In genomic region chr9:107633091-107633660, GRCm38 (mm10) we compare ENCODE assay signal across 8 mouse cellular contexts. TPM values are rescaled to one million over a fixed set of nuclear protein-coding genes. Genes with fewer than 3 reads are reported as not detected.
DNase-seq lines count a peak whose midpoint lies in the region; ATAC-seq and TF ChIP-seq lines count a peak whose summit lies in the region.

No protein-coding gene starts in this region.

- no peaks in the 10 kb centered on the region for H3K27me3 ChIP-seq in heart, embryonic 12.5 days (replicated peaks)
- H3K27me3 ChIP-seq in kidney, embryonic 16.5 days (ENCODE audit: insufficient read depth, low read length): no peaks in the 10 kb centered on the region
- H3K27me3 ChIP-seq in liver, embryonic 13.5 days: no peaks in the 10 kb centered on the region
- H3K27me3 ChIP-seq in myocyte (ENCODE audit: control insufficient read depth, insufficient read depth, insufficient read length): no peaks in the 10 kb centered on the region
- no peaks in the 10 kb centered on the region for H3K27me3 ChIP-seq in stomach, embryonic 14.5 days (ENCODE audit: control insufficient read depth, insufficient read depth, low read length)

- H3ac ChIP-seq in myocyte (ENCODE audit: control insufficient read depth, insufficient read length): peak overlapping the region; percentile 81

- peaks cover 66% of the 10 kb centered on the region for H3K4me1 ChIP-seq in heart, embryonic 12.5 days (replicated peaks)
- H3K4me1 ChIP-seq in kidney, embryonic 16.5 days (ENCODE audit: insufficient read depth, low read length): peaks cover 66% of the 10 kb centered on the region
- peaks cover 83% of the 10 kb centered on the region for H3K4me1 ChIP-seq in liver, embryonic 13.5 days (replicated peaks)
- H3K4me1 ChIP-seq in stomach, embryonic 14.5 days (ENCODE audit: control insufficient read depth, insufficient read depth, low read length): peaks cover 52% of the 10 kb centered on the region

- H3K9me3 ChIP-seq in heart, embryonic 12.5 days (replicated peaks): no peaks in the 10 kb centered on the region
- no peaks in the 10 kb centered on the region for H3K9me3 ChIP-seq in kidney, embryonic 16.5 days (ENCODE audit: low read length)
- H3K9me3 ChIP-seq in liver, embryonic 13.5 days (replicated peaks): no peaks in the 10 kb centered on the region
- no peaks in the 10 kb centered on the region for H3K9me3 ChIP-seq in stomach, embryonic 14.5 days (ENCODE audit: control insufficient read depth, low read depth, low read length)

- H3K9ac ChIP-seq in heart, embryonic 12.5 days: peak overlapping the region; percentile 96
- H3K9ac ChIP-seq in kidney, embryonic 16.5 days (replicated peaks; ENCODE audit: low read length): peak overlapping the region; percentile 94
- peak overlapping the region; percentile 97 for H3K9ac ChIP-seq in liver, embryonic 13.5 days
- peak overlapping the region; percentile 89 for H3K9ac ChIP-seq in stomach, embryonic 14.5 days (replicated peaks; ENCODE audit: low read depth, low read length)

- DNase-seq in B cell, adult 2 months: peak; percentile 87 to 88
- peak; percentile 82 for DNase-seq in adrenal gland, postnatal 25 days
- peak; percentile 71 for DNase-seq in liver, embryonic 13.5 days

- H3K79me2 ChIP-seq in myocyte (ENCODE audit: control insufficient read depth, insufficient read depth): peaks cover 68% of the 10 kb centered on the region

- H3K36me3 ChIP-seq in heart, embryonic 12.5 days: peaks cover 16% of the 10 kb centered on the region; the same call in 1 of the 2 replicates
- H3K36me3 ChIP-seq in kidney, embryonic 16.5 days (ENCODE audit: insufficient read depth, low read length): 0 out of 2 replicates have a peak, but pooled peaks cover 3% of the 10 kb centered on the region
- H3K36me3 ChIP-seq in liver, embryonic 13.5 days: peaks cover 30% of the 10 kb centered on the region
- no peaks in the 10 kb centered on the region for H3K36me3 ChIP-seq in myocyte (ENCODE audit: control insufficient read depth, insufficient read depth)
- H3K36me3 ChIP-seq in stomach, embryonic 14.5 days (ENCODE audit: control insufficient read depth, insufficient read depth, low read length): peaks cover 3% of the 10 kb centered on the region; the same call in 1 of the 2 replicates

- TF ChIP-seq POLR2A in myocyte (IDR thresholded peaks at IDR 0.05; ENCODE audit: insufficient read length, low read depth): peak; percentile 97

- H3K4me3 ChIP-seq in heart, embryonic 12.5 days: peak overlapping the region; percentile 86
- peak overlapping the region; percentile 94 for H3K4me3 ChIP-seq in kidney, embryonic 16.5 days (ENCODE audit: low read length)
- peak overlapping the region; percentile 86 for H3K4me3 ChIP-seq in liver, embryonic 13.5 days (replicated peaks)
- H3K4me3 ChIP-seq in myocyte: peak overlapping the region; percentile 97
- H3K4me3 ChIP-seq in stomach, embryonic 14.5 days (ENCODE audit: low read depth, low read length): peak overlapping the region; percentile 85

- peak; percentile 57 for ATAC-seq in erythroblast, adult 5-6 weeks (replicated peaks; ENCODE audit: low FRiP score, poor library complexity, severe bottlenecking)
- ATAC-seq in heart, embryonic 12.5 days (ENCODE audit: insufficient number of reproducible peaks, low FRiP score): peak; percentile 64
- ATAC-seq in kidney, embryonic 16.5 days (ENCODE audit: low FRiP score, low TSS enrichment): peak; percentile 40; the same call in 1 of the 2 replicates
- ATAC-seq in liver, embryonic 13.5 days (ENCODE audit: low read depth): peak; percentile 41
- ATAC-seq in stomach, embryonic 14.5 days (ENCODE audit: insufficient number of reproducible peaks, insufficient read depth, low FRiP score, low read depth): peak; percentile 35; the same call in 1 of the 2 replicates

- peak overlapping the region; percentile 90 for H3K27ac ChIP-seq in heart, embryonic 12.5 days (ENCODE audit: poor library complexity, severe bottlenecking)
- H3K27ac ChIP-seq in kidney, embryonic 16.5 days (ENCODE audit: low read length): peak overlapping the region; percentile 94
- peak overlapping the region; percentile 94 for H3K27ac ChIP-seq in liver, embryonic 13.5 days
- peak overlapping the region; percentile 95 for H3K27ac ChIP-seq in stomach, embryonic 14.5 days (ENCODE audit: low read length)

- peak overlapping the region; percentile 99 for H3K4me2 ChIP-seq in heart, embryonic 12.5 days
- peak overlapping the region; percentile 98 for H3K4me2 ChIP-seq in kidney, embryonic 16.5 days (replicated peaks; ENCODE audit: low read depth, low read length)
- H3K4me2 ChIP-seq in liver, embryonic 13.5 days: peak overlapping the region; percentile 100
- peak overlapping the region; percentile 100 for H3K4me2 ChIP-seq in myocyte (ENCODE audit: low read depth)
- H3K4me2 ChIP-seq in stomach, embryonic 14.5 days (replicated peaks; ENCODE audit: low read depth, low read length): peak overlapping the region; percentile 95

- WGBS in heart, embryonic 12.5 days: 1% methylated on average over 33 of the region's 33 CpGs
- under 1% methylated on average over 33 of the region's 33 CpGs for WGBS in kidney, embryonic 16.5 days
- under 1% methylated on average over 33 of the region's 33 CpGs for WGBS in liver, embryonic 13.5 days (ENCODE audit: insufficient replicate concordance)
- under 1% methylated on average over 32 of the region's 33 CpGs for WGBS in stomach, embryonic 14.5 days

TF ChIP-seq in myocyte, 11 proteins besides CTCF, POLR2A, EP300 and RAD21 (continues in another document):
- TF ChIP-seq MYOD1 (IDR thresholded peaks at IDR 0.05; ENCODE audit: control insufficient read depth in 1 of 3, insufficient read length in 2 of 3, low read depth in 2 of 3): peak in 1 of 3 experiments; percentile 56
- peak in 1 of 3 experiments; percentile 30 for TF ChIP-seq MYOG (IDR thresholded peaks at IDR 0.05; ENCODE audit: control insufficient read depth in 1 of 3, insufficient read depth in 1 of 3, insufficient read length in 2 of 3, low read depth in 2 of 3)
- TF ChIP-seq POLR2AphosphoS2 (IDR thresholded peaks at IDR 0.05; ENCODE audit: insufficient read length, low read depth): peak; percentile 96
- TF ChIP-seq MAX (IDR thresholded peaks at IDR 0.05; ENCODE audit: low read depth): no peak
- no peak for TF ChIP-seq SRF (IDR thresholded peaks at IDR 0.05; ENCODE audit: control insufficient read depth, insufficient read length, low read depth)

RNA-seq across cellular contexts. Expression of gene Gnai2, which starts 2.0 kb away (rescaled TPM):
- total RNA-seq in adrenal gland, postnatal 25 days (2021): 202 and 238 TPM in 2 replicates
- 183 and 189 TPM in 2 replicates for total RNA-seq in erythroblast, adult 5-6 weeks (2015; ENCODE audit: low replicate concordance)
- total RNA-seq in erythroblast, adult 5-6 weeks (2017; ENCODE audit: low replicate concordance): 162 and 183 TPM in 2 replicates
- polyA plus RNA-seq in heart, embryonic 12.5 days (2016; fragmentation: Nextera tagmentation; extraction: Ambion mirVana): 404 and 442 TPM in 2 replicates
- polyA plus RNA-seq in kidney, embryonic 16.5 days (2015; fragmentation: Nextera tagmentation; extraction: Ambion mirVana): 447 and 455 TPM in 2 replicates
- 144 and 163 TPM in 2 replicates for polyA plus RNA-seq in liver, embryonic 13.5 days (2015; fragmentation: Nextera tagmentation; extraction: Ambion mirVana)
- 499 TPM for polyA plus RNA-seq in myocyte (2012; fragmentation: generic; extraction: Trizol)
- polyA plus RNA-seq in stomach, embryonic 14.5 days (2014; fragmentation: Nextera tagmentation; extraction: Ambion mirVana): 359 TPM in 2 replicates

RNA-seq across cellular contexts. Expression of gene Sema3b, which starts 24.1 kb away (rescaled TPM):
- 5.1 and 8.4 TPM in 2 replicates for total RNA-seq in adrenal gland, postnatal 25 days (2021)
- total RNA-seq in erythroblast, adult 5-6 weeks (2015; ENCODE audit: low replicate concordance): not detected in 2 replicates
- total RNA-seq in erythroblast, adult 5-6 weeks (2017; ENCODE audit: low replicate concordance): not detected in 2 replicates
- polyA plus RNA-seq in heart, embryonic 12.5 days (2016; fragmentation: Nextera tagmentation; extraction: Ambion mirVana): 10.7 and 11.2 TPM in 2 replicates
- 31.3 TPM in 2 replicates for polyA plus RNA-seq in kidney, embryonic 16.5 days (2015; fragmentation: Nextera tagmentation; extraction: Ambion mirVana)
- polyA plus RNA-seq in liver, embryonic 13.5 days (2015; fragmentation: Nextera tagmentation; extraction: Ambion mirVana): 0.22 and 0.34 TPM in 2 replicates
- polyA plus RNA-seq in myocyte (2012; fragmentation: generic; extraction: Trizol): 59.9 TPM
- polyA plus RNA-seq in stomach, embryonic 14.5 days (2014; fragmentation: Nextera tagmentation; extraction: Ambion mirVana): 6.1 and 7.9 TPM in 2 replicates

RNA-seq across cellular contexts. Expression of gene Slc38a3, which starts 36.2 kb away (rescaled TPM):
- total RNA-seq in adrenal gland, postnatal 25 days (2021): 0.39 and 8.5 TPM in 2 replicates
- total RNA-seq in erythroblast, adult 5-6 weeks (2015; ENCODE audit: low replicate concordance): not detected in 2 replicates
- total RNA-seq in erythroblast, adult 5-6 weeks (2017; ENCODE audit: low replicate concordance): not detected in 2 replicates
- polyA plus RNA-seq in heart, embryonic 12.5 days (2016; fragmentation: Nextera tagmentation; extraction: Ambion mirVana): 2.9 and 3.2 TPM in 2 replicates
- 12.4 and 12.9 TPM in 2 replicates for polyA plus RNA-seq in kidney, embryonic 16.5 days (2015; fragmentation: Nextera tagmentation; extraction: Ambion mirVana)
- 5.4 and 5.9 TPM in 2 replicates for polyA plus RNA-seq in liver, embryonic 13.5 days (2015; fragmentation: Nextera tagmentation; extraction: Ambion mirVana)
- 0.06 TPM for polyA plus RNA-seq in myocyte (2012; fragmentation: generic; extraction: Trizol)
- polyA plus RNA-seq in stomach, embryonic 14.5 days (2014; fragmentation: Nextera tagmentation; extraction: Ambion mirVana): 3.7 and 7.1 TPM in 2 replicates

RNA-seq across cellular contexts. Expression of gene Ifrd2, which starts 45.7 kb away (rescaled TPM):
- 47.0 and 54.5 TPM in 2 replicates for total RNA-seq in adrenal gland, postnatal 25 days (2021)
- 207 and 270 TPM in 2 replicates for total RNA-seq in erythroblast, adult 5-6 weeks (2015; ENCODE audit: low replicate concordance)
- total RNA-seq in erythroblast, adult 5-6 weeks (2017; ENCODE audit: low replicate concordance): 204 and 217 TPM in 2 replicates
- 34.0 and 35.5 TPM in 2 replicates for polyA plus RNA-seq in heart, embryonic 12.5 days (2016; fragmentation: Nextera tagmentation; extraction: Ambion mirVana)
- 60.7 and 64.3 TPM in 2 replicates for polyA plus RNA-seq in kidney, embryonic 16.5 days (2015; fragmentation: Nextera tagmentation; extraction: Ambion mirVana)
- 167 and 175 TPM in 2 replicates for polyA plus RNA-seq in liver, embryonic 13.5 days (2015; fragmentation: Nextera tagmentation; extraction: Ambion mirVana)
- 29.4 TPM for polyA plus RNA-seq in myocyte (2012; fragmentation: generic; extraction: Trizol)
- 54.0 and 61.1 TPM in 2 replicates for polyA plus RNA-seq in stomach, embryonic 14.5 days (2014; fragmentation: Nextera tagmentation; extraction: Ambion mirVana)

RNA-seq across cellular contexts. Expression of gene Gnat1, which starts 46.3 kb away (rescaled TPM):
- total RNA-seq in adrenal gland, postnatal 25 days (2021): not detected in 2 replicates
- not detected in 2 replicates for total RNA-seq in erythroblast, adult 5-6 weeks (2015; ENCODE audit: low replicate concordance)
- total RNA-seq in erythroblast, adult 5-6 weeks (2017; ENCODE audit: low replicate concordance): not detected in 2 replicates
- 0.97 and 1.2 TPM in 2 replicates for polyA plus RNA-seq in heart, embryonic 12.5 days (2016; fragmentation: Nextera tagmentation; extraction: Ambion mirVana)
- 2.8 and 3.0 TPM in 2 replicates for polyA plus RNA-seq in kidney, embryonic 16.5 days (2015; fragmentation: Nextera tagmentation; extraction: Ambion mirVana)
- polyA plus RNA-seq in liver, embryonic 13.5 days (2015; fragmentation: Nextera tagmentation; extraction: Ambion mirVana): 1.1 and 1.5 TPM in 2 replicates
- polyA plus RNA-seq in myocyte (2012; fragmentation: generic; extraction: Trizol): not detected
- polyA plus RNA-seq in stomach, embryonic 14.5 days (2014; fragmentation: Nextera tagmentation; extraction: Ambion mirVana): 1.8 and 2.4 TPM in 2 replicates

Comparison
In these comparisons a context has a peak if more than half of its experiments do, and no peak if none do; other contexts are left out.
1. Peak in every context shown above with its lines: DNase-seq, ATAC-seq, H3K4me3 ChIP-seq and H3K27ac ChIP-seq.